Comparison of ENCODE assay signal across 8 mouse cellular contexts in the genomic region with DNA sequence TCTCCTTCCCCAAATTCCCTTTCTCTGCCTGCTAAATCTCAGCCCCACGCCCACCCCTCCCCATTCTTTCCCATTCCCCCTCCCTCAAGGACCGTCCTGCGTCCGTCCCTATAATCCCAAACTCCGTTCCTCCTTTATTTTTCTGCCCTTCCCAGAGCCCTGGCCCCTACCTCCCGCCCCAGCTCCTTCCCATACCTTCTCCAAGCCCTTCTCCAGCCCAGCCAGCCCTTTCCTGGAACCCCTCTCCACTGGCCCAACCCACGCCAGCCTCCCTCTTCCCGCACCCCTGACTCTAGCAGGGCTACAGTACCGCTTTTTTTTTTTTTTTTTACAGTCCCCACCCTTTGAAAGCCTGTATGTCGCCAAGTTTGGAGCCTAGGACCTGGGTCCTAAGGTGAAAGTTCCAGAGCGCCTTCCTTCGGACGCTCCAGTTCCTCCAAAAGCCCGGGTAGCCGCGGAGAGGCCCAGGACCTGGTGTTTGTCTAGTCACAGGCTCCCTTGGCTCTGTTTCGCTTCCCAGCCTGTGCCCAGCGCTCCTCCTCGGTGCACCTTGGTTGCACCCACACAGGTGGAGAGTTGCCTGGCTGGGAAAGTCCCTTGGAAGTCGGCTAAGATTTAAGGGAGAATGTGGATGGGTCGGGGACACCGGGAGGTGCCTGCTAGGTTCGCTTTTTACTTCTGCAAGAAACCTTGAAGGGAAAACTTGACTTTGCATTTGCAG. TPM values are rescaled to one million over a fixed set of nuclear protein-coding genes. Genes with fewer than 3 reads are reported as not detected.
A peak's percentile ranks its signal among the peaks of the same experiment; 100 is the strongest.
DNase-seq lines count a peak whose midpoint lies in the region; ATAC-seq lines count a peak whose summit lies in the region.

No protein-coding gene starts in this region.

- 5% methylated on average over 23 of the region's 23 CpGs for WGBS in lung, embryonic 15.5 days
- WGBS in hindbrain, embryonic 10.5 days = 2% methylated on average over 23 of the region's 23 CpGs
- 1% methylated on average over 23 of the region's 23 CpGs for WGBS in limb, embryonic 13.5 days
- WGBS in stomach, embryonic 15.5 days = 9% methylated on average over 22 of the region's 23 CpGs

- H3K4me1 ChIP-seq in lung, embryonic 15.5 days = peaks cover 33% of the 10 kb centered on the region
- H3K4me1 ChIP-seq in hindbrain, embryonic 10.5 days (replicated peaks) = peaks cover 55% of the 10 kb centered on the region
- peaks cover 42% of the 10 kb centered on the region for H3K4me1 ChIP-seq in limb, embryonic 13.5 days
- H3K4me1 ChIP-seq in stomach, embryonic 15.5 days = peaks cover 30% of the 10 kb centered on the region

- no peaks in the 10 kb centered on the region for H3K36me3 ChIP-seq in lung, embryonic 15.5 days
- no peaks in the 10 kb centered on the region for H3K36me3 ChIP-seq in hindbrain, embryonic 10.5 days
- no peaks in the 10 kb centered on the region for H3K36me3 ChIP-seq in limb, embryonic 13.5 days
- no peaks in the 10 kb centered on the region for H3K36me3 ChIP-seq in stomach, embryonic 15.5 days

- no peak overlapping the region for H3K9ac ChIP-seq in lung, embryonic 15.5 days
- H3K9ac ChIP-seq in limb, embryonic 13.5 days = no peak overlapping the region
- H3K9ac ChIP-seq in stomach, embryonic 15.5 days = no peak overlapping the region

- H3K27ac ChIP-seq in lung, embryonic 15.5 days = peak overlapping the region; percentile 31
- no peak overlapping the region for H3K27ac ChIP-seq in hindbrain, embryonic 10.5 days
- H3K27ac ChIP-seq in limb, embryonic 13.5 days = no peak overlapping the region
- no peak overlapping the region for H3K27ac ChIP-seq in stomach, embryonic 15.5 days

- H3K9me3 ChIP-seq in lung, embryonic 15.5 days = no peaks in the 10 kb centered on the region
- no peaks in the 10 kb centered on the region for H3K9me3 ChIP-seq in hindbrain, embryonic 10.5 days
- H3K9me3 ChIP-seq in limb, embryonic 13.5 days = no peaks in the 10 kb centered on the region
- H3K9me3 ChIP-seq in stomach, embryonic 15.5 days = no peaks in the 10 kb centered on the region

- ATAC-seq in lung, embryonic 15.5 days (ENCODE audit: borderline replicate concordance, extremely low read depth, low FRiP score, low TSS enrichment) = no peak
- ATAC-seq in limb, embryonic 13.5 days (ENCODE audit: low FRiP score, low read depth) = peak; percentile 58
- ATAC-seq in stomach, embryonic 15.5 days (ENCODE audit: insufficient read depth, low FRiP score, low read depth) = peak; percentile 3; the same call in 1 of the 2 replicates

- H3K4me3 ChIP-seq in lung, embryonic 15.5 days = peak overlapping the region; percentile 70
- H3K4me3 ChIP-seq in hindbrain, embryonic 10.5 days = peak overlapping the region; percentile 58
- peak overlapping the region; percentile 60 for H3K4me3 ChIP-seq in limb, embryonic 13.5 days
- H3K4me3 ChIP-seq in stomach, embryonic 15.5 days (replicated peaks) = peak overlapping the region; percentile 61

- H3K4me2 ChIP-seq in lung, embryonic 15.5 days = peak overlapping the region; percentile 99
- H3K4me2 ChIP-seq in limb, embryonic 13.5 days (replicated peaks) = peak overlapping the region; percentile 99
- H3K4me2 ChIP-seq in stomach, embryonic 15.5 days = peak overlapping the region; percentile 95

- peaks cover 59% of the 10 kb centered on the region for H3K27me3 ChIP-seq in lung, embryonic 15.5 days
- peaks cover 94% of the 10 kb centered on the region for H3K27me3 ChIP-seq in hindbrain, embryonic 10.5 days (ENCODE audit: insufficient read depth, poor library complexity, severe bottlenecking)
- peaks cover 83% of the 10 kb centered on the region for H3K27me3 ChIP-seq in limb, embryonic 13.5 days
- peaks cover 22% of the 10 kb centered on the region for H3K27me3 ChIP-seq in stomach, embryonic 15.5 days (replicated peaks)

- no peak for DNase-seq in lung, postnatal 36 days
- DNase-seq in hindbrain, embryonic 10.5 days (ENCODE audit: low spot score) = peak; percentile 35
- no peak for DNase-seq in ovary, postnatal 14 days (ENCODE audit: low spot score)
- DNase-seq in left cerebral cortex, adult 18-20 months (ENCODE audit: low spot score in 2 of 2) = no peak
- no peak for DNase-seq in layer of hippocampus, adult 9-11 months

RNA-seq across cellular contexts. Expression of a gene that starts 0.5 kb away (rescaled TPM):
- 13.2 and 14.7 TPM in 2 replicates for polyA plus RNA-seq in lung, embryonic 15.5 days (2015; fragmentation: Nextera tagmentation; extraction: Ambion mirVana)
- polyA plus RNA-seq in hindbrain, embryonic 10.5 days (2016; fragmentation: Nextera tagmentation; extraction: Ambion mirVana) = 1.0 and 1.9 TPM in 2 replicates
- polyA plus RNA-seq in limb, embryonic 13.5 days (2015; fragmentation: Nextera tagmentation; extraction: Ambion mirVana) = 1.6 and 1.7 TPM in 2 replicates
- polyA plus RNA-seq in stomach, embryonic 15.5 days (2015; fragmentation: Nextera tagmentation; extraction: Ambion mirVana) = 8.7 and 9.3 TPM in 2 replicates
- total RNA-seq in left cerebral cortex, adult 18-20 months (2021) = under 1 TPM; 0.40 to 0.44 TPM

RNA-seq across cellular contexts. Expression of a gene that starts 18.3 kb away (rescaled TPM):
- polyA plus RNA-seq in lung, embryonic 15.5 days (2015; fragmentation: Nextera tagmentation; extraction: Ambion mirVana) = 141 and 157 TPM in 2 replicates
- polyA plus RNA-seq in hindbrain, embryonic 10.5 days (2016; fragmentation: Nextera tagmentation; extraction: Ambion mirVana) = 110 and 127 TPM in 2 replicates
- 128 and 132 TPM in 2 replicates for polyA plus RNA-seq in limb, embryonic 13.5 days (2015; fragmentation: Nextera tagmentation; extraction: Ambion mirVana)
- 105 and 110 TPM in 2 replicates for polyA plus RNA-seq in stomach, embryonic 15.5 days (2015; fragmentation: Nextera tagmentation; extraction: Ambion mirVana)
- 10 to 100 TPM; 54.2 to 55.2 TPM for total RNA-seq in left cerebral cortex, adult 18-20 months (2021)
